Mouse (Mus musculus) retina, adult 2 months (tissue): ENCODE data around the gene Tsku.

Experiments
- DNase-seq: peaks from one replicate; pipeline ENCODE4 v3.0.0-alpha.2; 2012; ENCODE audit warnings: low read depth, low spot score

The Tsku gene

DNA sequence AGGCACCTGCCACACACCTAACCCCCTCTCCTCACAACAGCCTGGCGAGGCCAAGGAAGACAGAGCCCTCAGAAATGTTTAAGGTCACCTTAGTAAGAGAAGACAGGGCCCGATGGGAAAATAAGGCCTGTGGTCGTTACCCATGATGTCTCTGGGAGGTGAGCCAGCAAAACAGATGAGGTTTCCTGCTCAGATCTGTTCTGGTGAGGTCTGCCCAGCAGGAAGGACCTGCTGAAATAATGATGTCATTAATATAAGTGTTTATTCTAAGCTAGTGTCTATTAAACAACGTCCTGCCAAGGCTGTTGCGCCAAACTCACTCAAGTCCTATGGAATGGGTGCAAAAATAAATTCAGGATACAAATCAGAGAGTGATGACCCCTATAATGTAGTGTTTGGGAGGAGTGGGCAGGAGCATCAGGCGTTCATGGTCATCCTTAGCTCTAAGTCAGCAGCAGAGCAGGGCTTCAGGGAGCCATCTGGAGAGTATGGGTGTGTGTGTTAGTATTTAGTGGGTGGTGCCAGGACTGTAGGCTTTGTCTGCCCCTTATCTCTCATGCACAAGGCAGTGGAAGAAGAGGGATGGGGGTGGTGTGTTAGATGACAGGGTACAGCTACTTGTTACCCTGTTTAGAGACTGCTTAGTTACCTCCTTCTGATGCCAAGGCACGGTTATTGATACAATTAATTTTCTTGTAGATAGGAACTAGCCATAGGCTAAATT is 31.3 kb downstream of the Tsku start:
- DNase-seq = no peak

DNA sequence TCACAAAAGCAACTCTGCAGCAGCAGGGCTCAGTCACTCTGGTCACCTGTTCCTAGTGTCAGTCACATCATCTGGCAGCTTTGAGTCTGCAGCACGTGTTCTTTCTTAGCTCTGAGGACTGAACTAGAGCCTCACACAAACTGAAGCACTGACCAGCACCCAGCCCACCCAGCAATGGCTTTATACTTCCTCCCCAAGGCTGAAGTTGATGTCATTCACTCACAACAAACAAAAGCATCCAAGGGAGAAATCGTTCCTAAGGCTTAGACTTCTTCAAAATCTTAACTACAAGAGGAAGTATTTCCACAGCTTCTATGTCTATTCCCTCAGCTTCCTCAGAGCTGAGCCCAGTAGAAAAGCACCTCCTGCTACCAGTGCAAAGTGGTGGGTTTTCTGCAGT is 32.8 kb downstream of the Tsku start:
- DNase-seq = no peak

GRCm38 (mm10) chr7:98326051-98326450 is 35.1 kb downstream of the Tsku start:
- no peak for DNase-seq

DNA sequence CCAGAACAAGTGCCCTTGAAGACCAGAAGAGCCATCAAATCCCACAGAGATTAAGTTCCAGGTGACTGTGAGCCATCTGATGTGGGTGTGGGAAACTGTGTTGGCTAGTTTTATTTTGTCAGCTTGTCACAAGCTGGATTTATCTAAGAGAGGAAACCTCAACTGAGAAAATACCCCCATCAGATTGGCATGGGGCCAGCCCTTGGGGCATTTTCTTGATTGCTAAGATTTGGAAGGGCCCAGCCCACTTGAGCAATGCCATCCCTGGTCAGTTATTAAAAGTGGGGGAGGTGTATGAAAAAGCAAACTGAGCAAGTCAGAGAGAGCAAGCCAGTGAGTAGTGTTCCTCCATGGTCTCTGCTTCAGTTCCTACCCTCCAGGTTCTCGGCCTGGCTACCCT is 36.9 kb downstream of the Tsku start:
- no peak for DNase-seq

DNA sequence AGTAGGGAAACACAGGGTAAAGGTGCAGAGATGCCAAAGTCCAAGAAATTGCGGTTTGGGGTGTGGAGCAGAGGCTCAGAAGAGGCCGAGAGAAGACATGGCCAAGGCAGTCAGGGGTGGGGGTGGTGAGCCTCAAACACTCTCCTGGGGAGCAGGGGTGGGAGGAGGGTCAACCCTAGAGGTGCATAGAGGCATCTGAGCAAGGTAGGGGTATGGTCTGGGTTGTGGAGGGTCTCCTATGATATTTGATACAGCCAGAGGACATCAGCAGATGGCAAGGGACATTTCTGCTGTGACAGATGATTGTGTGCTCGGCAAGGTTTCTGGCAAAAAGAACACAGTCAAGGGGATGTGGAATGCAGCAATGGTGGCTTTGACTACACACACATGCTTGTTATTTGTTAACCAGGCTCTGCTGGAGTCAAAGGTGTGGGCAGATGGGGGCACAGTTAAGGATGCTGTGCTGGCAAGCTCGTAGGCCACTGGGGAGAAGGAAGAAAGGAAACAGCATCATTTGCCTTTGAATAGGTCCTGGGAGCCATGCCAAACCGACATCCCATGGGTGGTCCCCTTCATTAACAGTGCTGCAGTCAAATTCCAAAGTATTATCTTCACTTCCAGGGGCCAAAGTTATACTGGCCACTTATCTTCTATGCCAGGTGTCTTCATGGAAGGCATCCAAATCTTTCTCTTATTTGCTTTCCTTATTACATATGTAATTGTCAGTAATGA is 37.7 kb downstream of the Tsku start:
- no peak for DNase-seq

DNA sequence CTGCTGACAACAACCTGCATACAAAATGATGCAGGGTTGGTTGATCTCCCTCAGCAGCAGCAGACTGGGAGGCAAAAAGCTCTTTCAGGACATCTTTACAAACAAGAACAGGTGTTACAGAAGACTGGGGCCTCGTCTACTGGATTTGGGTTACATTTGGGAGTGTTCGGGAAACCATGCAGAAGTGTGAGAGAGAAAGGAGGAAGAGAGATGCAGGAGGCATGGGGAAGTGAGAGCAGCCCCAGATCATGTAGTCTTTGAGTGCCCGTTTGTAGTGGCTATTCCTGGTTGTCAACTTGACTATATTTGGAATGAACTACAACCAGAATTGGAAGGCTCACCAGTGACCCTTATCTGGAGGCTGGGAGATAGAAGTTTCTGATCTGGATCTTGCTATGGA is 38.7 kb downstream of the Tsku start:
- no peak for DNase-seq

DNA sequence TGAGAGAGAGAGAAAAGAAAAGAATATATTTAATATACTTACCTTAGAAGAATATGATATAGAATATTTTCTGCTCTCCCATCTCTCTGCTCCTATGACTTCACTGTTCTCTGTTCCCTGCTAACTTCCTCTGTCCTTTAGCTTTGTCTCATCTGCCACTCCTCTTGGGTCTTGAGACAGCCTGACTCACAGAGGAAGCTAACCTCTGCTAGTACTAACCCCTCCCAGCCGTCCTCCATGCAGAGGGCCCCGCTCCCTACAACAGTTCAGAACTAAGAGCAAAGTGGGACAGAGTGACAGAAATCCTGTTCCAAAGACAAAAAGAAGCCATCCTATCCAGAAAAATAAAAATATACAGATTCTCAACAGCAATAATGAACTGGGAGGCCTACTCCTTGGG is 40.0 kb downstream of the Tsku start, which contains the start of gene Acer3:
Gene Acer3, minus strand, starts transcription at position 126 of the 400 bp plus-strand sequence.
- DNase-seq = no peak

- no peak for DNase-seq
Observed at GRCm38 (mm10) chr7:98320006-98320556, 41.0 kb downstream of the Tsku start.

DNA sequence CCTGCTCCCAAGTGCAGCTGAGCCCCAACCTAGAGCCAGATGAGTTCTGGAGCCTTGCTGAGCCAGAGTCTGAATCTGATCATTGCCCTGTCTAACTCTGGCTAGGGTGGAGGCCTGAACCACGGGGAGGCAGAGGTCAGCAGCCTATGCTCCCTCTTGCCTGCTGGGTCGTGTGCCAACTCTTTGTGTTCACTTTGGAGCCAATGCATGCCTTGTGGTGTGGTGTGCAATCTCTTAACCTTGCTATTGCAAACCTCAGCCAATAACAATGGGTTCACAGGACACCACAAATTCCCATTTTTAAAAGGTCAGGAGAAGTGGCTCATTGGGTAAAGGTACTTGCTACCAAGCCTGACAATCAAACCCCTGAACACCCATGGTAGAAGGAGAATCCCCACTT is 44.6 kb downstream of the Tsku start:
- DNase-seq = no peak

DNA sequence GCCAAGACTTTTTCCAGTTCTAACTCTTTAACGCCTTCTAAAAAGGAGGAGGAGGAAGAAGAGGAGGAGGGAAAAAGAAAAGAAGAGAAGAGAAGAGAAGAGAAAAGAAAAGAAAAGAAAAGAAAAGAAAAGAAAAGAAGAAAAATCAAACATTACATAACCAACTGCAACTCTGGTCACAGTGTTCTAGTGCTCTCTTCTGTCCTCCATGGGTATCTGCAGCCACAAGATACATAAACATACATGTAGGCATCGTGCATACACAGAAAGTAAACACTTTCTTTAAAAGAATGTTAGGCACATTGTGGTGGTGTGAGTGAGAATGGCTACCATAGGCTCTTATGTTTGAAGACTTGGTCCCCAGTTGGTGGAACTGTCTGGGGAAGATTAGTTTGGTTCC is 46.0 kb downstream of the Tsku start:
- no peak for DNase-seq

DNA sequence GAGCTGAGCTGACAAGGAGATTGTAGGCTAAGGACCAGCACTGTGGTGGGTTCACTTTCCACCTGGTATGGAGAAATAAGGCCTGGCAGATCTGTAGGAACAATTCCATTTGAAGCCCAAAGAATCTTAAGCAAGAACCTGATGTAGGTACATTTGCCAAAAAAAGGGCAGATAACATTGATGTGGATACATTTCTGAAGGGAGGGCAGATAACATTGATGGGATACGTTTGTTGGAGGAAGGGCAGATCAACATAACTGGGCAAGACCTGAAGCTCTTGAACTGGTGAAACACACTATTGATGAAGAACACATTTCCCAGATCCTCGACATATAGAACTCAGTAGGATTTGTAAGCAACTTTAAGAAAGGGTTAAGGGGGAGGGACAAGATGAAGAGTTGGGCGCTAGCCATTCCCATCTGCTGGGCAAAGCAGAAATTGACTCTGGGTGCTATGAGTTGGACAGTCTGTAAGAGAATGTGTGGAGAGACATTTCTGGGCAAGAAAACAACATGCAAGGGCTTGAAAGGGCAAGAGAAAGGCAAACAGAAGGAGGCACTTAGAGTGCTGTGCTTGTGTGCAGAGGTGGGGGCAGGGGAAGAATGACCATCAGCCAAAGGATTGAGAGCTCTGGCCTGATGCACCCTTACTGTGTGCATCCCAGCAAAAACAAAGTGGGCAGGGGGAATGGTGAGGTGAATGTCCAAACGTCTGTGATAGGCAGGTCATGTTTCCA is 48.8 kb downstream of the Tsku start:
- DNase-seq = no peak

DNA sequence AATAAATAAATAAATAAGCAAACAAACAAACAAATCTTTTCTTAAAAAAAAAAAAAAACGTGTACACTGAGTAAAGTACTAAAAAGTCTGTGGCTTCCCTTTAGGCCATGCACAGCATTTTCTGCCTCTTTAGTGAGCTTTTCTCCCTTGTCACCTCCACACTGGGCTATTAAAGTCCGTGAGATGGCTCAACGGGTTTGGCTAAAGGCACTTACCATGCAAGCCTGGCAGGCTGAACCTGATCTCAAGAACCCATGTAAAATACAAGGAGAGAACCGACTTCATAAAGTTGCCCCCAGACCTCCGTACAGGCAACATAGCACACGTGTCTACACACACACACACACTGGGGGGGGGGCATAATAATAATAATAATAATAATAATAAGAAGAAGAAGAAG is 50.9 kb downstream of the Tsku start:
- no peak for DNase-seq

DNA sequence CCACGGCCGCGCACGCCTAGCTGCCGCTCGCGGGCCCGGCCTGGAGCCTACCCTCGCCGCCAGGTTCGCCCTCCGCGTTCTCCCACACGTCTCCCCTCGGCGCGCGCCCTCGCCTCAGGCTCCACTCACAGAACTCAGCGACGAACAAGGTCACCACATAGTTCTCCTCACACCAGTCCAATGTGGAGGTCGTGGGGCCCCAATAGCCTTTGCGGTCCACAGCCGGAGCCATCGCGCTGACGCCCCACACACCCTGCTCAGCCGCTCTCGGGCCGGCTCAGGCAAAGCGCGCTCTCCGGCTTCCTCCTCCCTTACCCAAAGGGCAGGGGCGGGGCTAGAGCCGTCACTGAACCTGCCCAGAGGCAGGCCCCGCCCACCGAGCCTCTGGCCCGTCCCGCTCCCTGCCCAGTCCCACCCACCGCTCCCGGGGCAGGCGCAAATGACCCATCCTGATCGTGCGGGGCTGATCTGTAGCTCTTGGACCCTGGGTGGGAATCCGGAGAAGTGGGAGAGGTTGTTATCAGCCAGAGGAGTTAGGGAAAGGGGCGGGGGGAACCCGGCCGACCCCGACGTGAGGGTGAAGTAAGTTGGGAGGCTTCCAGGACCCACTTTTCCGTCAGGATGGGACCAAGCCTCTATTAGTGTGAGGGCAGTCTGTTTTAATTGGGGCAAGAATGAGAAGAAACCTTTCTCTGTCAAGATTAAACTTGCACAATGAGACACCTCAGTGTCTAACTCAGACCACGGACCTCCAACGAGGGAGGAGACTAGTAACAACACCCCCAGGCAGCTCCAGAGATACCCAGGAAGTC is 51.7 kb downstream of the Tsku start:
- peak; percentile 81 for DNase-seq

DNA sequence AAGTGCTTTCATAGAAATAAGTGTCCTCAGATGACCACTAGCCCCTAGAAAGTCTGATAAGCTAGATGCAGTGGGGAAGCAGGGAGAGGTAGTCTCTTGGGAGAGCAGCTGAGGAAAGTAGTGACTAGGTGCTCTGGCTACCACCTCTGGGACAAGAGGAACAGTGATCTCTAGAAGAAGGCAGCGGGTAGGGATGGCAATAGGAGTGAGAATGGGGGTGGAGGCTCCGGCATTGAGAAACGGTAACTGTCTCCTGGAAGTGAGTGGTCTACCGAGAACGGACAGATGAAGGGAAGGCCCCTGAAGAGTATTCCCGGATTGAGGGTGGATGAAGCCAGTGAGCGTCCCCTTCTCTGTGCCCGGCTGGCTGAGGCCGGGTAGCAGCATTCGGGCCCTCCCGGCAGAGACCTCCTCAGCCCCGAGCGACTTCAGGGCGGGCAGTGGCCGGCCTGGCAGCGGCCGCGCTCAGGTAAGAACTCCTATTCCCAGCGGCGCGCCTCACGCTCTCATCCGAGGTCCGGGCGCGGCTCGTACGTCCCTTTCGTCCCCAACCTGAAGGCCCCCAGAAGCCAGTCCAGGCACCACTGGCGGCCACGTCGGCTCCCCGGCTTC is 52.4 kb downstream of the Tsku start:
- no peak for DNase-seq

- DNase-seq = no peak
Observed at GRCm38 (mm10) chr7:98307921-98308606, 53.1 kb downstream of the Tsku start.

DNA sequence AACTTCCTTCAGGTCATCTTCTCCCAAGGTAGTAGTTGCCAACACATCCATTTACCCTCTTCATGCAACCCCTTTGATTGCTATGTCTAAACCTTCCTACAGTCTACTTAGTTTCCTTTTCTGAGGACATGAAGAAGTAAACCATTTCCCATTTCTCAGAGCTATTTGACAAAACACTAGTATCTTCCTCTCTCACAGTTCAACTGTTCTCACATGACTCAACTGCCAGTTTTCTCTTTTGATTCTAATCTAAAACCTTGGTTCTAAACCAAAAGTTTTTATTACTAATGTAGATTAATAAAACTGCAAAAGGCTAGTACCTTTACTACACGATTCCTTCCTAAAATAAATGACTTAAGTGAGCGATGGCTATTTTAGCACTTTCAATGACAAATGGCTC is 53.7 kb downstream of the Tsku start:
- no peak for DNase-seq
